Mouse (Mus musculus): ENCODE results near the gene Gm13276.
"Not testable (repeated sequence)": the region's sequence is repeated elsewhere in the genome, so short reads cannot be mapped to it uniquely, and the experiment has no call there.

DNA sequence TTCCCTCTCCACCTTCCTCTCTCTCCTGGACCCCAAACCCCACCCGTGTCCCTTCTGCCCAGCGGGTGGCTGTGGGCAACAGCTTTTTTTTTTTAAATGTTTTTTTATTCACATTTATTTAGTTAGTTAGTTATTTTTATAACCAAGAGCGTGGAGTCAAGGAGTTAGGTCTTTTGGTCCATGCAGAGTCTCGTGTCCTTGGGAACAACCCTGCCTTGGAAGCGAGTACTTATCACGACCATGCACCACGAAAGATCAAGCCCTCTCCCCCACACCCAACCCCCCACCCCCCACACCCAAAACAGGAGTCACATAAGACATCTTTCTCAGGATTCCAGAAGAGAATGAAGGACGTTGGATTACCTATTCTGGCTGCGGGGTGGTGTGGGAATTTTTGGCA is 23.2 kb upstream of the Gm13276 start:
- TF ChIP-seq CTCF, EP300 (IDR thresholded peaks at IDR 0.05): not testable (repeated sequence)
